Mouse (Mus musculus): ENCODE data around the gene Cryba1.
"Not testable (repeated sequence)": the region's sequence is repeated elsewhere in the genome, so short reads cannot be mapped to it uniquely, and the experiment has no call there.

The Cryba1 gene

DNA sequence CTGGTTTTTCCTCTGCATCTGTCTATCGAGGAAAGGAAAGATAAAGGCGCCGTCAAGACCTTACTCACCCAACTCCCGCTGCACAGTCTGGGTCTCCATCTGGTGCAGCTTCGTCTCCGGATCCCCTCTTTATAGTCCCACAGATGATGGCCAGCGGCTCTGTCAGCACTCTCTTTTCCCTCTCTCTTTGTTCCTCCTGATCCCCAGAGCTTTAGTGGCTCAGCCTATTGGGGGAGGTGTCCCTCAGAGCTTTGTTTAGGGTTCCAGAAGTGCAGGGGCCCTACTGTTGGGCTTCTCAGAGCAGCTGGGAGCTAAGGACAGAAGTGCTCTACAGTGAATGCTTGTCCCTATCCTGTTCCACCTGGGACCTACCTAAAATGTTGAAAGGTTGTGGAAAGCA, at the start of gene Cryba1:
Gene Cryba1, minus strand, starts transcription at position 101 of the 400 bp plus-strand sequence.
- in situ Hi-C loops (cut with MboI, MseI) = no loop called here

DNA sequence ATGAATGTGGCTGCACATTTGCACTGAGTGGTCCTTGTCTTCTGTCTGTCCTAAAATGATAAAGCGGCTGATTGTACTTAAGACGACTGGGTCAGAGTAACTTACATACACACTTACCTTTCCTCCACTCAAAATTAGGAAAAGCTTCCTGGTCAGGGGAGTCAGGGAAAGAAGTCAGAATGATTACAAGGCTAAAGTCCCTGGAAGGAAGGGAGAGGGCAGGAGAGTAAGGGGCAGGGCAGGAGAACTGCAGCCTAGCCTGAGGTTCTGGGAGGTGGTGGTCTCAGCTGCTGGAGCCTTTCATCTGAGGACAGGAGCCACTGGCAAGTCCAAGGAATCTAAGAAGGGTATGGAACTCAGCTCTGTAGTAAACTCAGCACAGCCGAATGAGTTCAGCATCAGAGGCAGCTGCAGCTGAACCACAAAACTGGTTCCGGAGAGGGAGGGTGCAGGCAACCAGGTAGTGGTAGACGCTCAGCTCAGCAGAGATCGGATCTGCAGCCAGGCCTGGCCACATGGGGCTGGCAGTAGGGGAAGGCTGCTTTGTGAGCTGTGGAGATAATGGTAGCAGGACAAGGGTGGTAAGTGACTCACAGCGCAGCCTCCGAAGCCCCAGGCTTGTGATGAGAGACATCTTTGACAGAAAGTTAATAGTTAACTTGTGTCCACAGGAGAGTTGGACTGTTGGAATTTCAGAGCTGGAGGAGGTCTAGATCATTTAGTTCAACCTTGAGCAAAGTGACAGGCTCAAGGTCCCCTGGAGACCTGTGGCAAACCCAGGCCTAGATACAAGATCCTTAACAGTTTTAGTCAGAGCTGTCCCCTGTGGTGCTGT, 47.0 kb upstream of the Cryba1 start:
- in situ Hi-C loops (cut with MboI, MseI) = no loop called here

- in situ Hi-C loops (cut with MboI, MseI) = no loop called here
These were observed 45.3 kb upstream of the Cryba1 start for GRCm38 (mm10) chr11:77770346-77770745.

GRCm38 (mm10) chr11:77769496-77769895, 44.4 kb upstream of the Cryba1 start:
- in situ Hi-C loops (cut with MboI, MseI) = no loop called here

GRCm38 (mm10) chr11:77766351-77767001, 41.4 kb upstream of the Cryba1 start:
- in situ Hi-C loops (cut with MboI, MseI) = no loop called here

DNA sequence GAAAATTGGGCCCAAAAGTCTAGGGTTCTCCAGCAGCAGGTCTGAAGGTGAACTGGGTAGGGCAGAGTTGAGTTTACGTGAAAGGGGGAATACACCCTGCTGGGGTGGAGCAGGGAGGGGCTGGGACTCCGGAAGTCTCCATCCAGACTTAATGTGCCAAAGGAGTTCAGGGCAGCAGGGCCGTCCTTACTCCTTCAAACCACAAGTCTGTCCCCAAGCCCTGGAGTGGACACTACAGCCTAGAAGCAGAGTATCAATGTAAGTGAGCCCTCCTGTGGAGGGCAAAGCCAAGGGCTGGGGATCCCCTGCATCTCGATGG, 40.3 kb upstream of the Cryba1 start:
- in situ Hi-C loops (cut with MboI, MseI) = no loop called here

DNA sequence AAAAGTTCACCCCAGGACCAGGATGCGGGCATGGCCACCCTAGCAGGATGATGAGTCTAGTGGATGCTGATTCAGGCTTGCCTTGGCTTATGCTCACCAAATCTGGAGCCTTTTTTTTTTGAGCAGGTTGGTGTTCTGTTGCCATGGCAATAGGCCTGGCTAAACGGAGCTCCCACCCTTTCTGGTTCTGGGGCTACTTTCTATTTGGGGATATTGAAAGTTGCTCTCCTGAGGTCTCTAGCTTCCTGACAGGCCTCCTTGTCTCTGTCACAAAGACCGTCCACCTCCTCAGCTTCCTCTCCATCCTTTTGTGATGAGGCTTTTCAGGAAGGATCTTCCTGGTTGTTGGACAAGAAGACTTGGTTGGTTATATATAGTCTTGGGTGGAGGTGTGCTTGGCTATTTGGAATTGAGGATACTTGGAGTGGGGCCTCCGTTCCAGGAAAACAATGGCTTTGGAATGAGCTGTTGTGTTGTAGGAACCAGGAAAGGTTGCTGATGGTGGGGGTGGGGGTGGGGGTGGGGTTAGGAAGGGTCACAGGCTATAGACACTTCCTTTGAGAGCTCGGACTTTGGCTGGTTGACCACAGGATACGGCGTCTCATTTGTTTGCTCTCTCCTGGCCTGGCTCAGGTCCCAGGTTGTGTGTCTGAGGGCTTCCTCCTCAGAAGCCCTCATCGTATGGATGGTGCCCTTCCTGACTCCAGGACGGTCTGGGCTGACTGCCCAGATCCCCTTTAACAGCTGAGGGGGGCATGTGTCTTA, 39.8 kb upstream of the Cryba1 start:
- in situ Hi-C loops (cut with MboI, MseI) = no loop called here

DNA sequence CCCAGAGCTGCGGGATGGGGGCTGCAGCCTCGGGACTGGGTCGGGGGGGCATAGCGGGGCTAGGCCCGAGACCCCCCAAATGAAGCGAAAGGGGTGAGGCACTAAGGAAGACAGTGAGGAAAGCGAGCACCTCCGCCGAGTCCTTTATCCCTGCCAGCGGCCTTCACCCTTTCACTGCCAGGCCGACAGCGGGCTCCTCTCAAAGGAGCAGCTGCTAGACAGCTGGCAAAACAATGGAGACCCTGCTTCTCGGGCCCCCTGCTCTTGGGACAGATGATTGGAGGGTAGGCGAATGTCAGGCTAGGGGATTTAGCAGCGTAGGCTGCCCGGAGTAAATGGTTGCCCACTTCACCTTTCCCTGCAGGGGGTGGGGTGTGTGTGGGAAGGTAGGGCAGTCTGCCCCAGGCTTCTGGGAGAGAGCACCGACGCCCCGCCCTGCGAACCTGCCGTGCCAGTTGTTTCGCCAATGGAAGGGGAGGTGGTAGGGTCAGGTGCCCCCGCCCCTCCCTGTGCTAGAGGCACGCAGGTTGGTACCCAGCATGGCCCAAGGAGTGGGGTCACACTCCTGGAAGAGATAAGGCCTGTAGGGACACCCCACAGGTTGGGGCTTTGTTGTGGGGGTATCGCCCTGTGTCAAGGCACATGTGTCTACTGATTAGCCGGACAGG, 38.7 kb upstream of the Cryba1 start:
- in situ Hi-C loops (cut with MboI, MseI) = no loop called here

GRCm38 (mm10) chr11:77762783-77763672, 37.9 kb upstream of the Cryba1 start, which contains the start of gene Myo18a:
Gene Myo18a, plus strand, starts transcription at chr11:77763246.
- in situ Hi-C loops (cut with MboI, MseI) = no loop called here

- in situ Hi-C loops (cut with MboI, MseI) = no loop called here
These were observed 34.9 kb upstream of the Cryba1 start for GRCm38 (mm10) chr11:77760031-77760430.

- in situ Hi-C loops (cut with MboI, MseI) = no loop called here
These were observed 28.4 kb upstream of the Cryba1 start for GRCm38 (mm10) chr11:77753469-77753868.

GRCm38 (mm10) chr11:77752525-77752924, 27.4 kb upstream of the Cryba1 start:
- in situ Hi-C loops (cut with MboI, MseI) = no loop called here

DNA sequence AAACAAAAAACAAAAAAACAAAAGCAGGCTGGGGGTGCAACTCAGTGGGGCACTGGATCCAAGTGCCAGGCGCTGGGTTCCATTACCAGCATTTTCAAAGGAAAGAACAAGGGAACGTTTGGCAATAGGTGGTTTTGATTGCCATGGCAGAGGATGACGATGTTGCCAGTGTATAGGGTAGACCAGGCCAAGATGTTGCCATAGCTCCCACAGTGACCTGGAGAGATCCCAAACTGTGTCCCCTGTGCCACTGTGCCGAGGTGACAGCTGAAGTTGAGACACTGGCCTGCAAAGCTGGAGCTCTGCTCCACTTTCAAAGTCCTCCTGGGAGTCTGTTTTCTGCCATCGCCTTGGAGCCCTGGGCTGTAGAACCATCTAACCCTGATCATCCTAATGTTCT, 23.9 kb upstream of the Cryba1 start:
- in situ Hi-C loops (cut with MboI, MseI) = no loop called here

- in situ Hi-C loops (cut with MboI, MseI) = not testable (repeated sequence)
These were observed 22.0 kb upstream of the Cryba1 start for GRCm38 (mm10) chr11:77747103-77747502.

GRCm38 (mm10) chr11:77746652-77747051, 21.6 kb upstream of the Cryba1 start:
- in situ Hi-C loops (cut with MboI, MseI) = no loop called here

GRCm38 (mm10) chr11:77743966-77744365, 18.9 kb upstream of the Cryba1 start:
- in situ Hi-C loops (cut with MboI, MseI) = loop anchor here (5.0 kb wide), 2 partner anchors 73 to 213 kb away; no protein-coding TSS in a partner anchor

DNA sequence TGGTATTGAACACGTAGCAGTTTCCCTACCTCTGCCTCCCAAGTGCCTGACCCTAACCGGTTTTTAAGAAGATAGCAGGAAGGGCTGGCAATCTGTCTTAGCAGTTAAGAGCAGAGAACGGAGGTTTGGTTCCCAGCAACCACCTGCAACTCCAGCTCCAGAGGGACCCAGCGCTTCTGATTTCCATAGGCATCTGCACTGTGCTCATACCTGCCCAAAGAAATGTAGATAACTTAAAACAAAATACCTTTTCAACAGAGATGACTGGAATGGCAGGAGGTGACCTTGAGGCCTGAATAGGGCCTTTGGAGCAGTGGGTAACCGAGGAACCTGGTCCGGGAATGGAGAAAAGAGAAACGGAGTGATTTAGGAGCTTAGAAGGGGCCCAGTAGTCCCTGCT, 13.5 kb upstream of the Cryba1 start:
- in situ Hi-C loops (cut with MboI, MseI) = no loop called here

DNA sequence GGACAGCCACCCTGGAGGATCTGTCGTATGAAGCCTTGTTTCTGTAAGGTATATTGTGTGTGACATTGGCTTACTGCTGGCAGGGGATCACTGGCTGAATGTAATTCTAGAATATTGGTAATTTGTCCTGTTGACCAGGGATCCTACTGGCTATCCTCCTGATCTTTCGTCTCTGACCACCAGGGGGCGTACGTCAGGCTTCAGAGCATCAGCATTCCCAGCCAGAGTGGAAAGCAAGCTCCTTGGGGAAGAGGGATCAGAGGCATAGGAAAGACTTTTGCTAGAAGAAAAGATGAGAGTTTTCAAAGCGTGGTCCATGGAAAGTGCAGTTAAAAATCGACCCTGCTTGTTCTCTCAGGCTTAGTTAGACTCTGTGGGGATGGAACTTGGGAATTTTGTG, 12.2 kb upstream of the Cryba1 start:
- in situ Hi-C loops (cut with MboI, MseI) = no loop called here

DNA sequence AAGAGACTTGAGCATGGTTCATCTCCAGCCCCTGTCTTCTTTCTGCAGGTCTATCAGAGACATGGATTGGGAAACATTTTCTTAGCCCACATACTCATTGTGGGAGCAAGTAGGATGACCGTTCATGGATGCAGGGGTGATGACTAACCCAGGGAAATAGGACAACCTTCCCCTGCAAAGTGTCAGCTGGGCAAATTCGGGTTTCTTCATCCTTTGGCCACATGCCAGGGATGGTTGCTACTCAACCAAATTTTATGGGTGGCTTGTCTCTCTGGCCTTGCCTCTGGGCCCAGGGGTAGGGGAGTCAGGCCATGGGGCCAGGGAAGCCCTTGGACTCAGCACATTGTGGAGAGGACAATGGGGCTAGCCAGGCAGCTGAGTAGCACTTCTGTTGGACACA, 3.5 kb upstream of the Cryba1 start:
- in situ Hi-C loops (cut with MboI, MseI) = no loop called here

GRCm38 (mm10) chr11:77724766-77725165, 317 bp downstream of the Cryba1 start:
- in situ Hi-C loops (cut with MboI, MseI) = loop anchor here (5.0 kb wide), 1 partner anchor 172 kb away; no protein-coding TSS in a partner anchor

- in situ Hi-C loops (cut with MboI, MseI) = loop anchor here (5.0 kb wide), 1 partner anchor 169 kb away; no protein-coding TSS in a partner anchor
These were observed 3.7 kb downstream of the Cryba1 start for GRCm38 (mm10) chr11:77721389-77721788.

Measured in regulatory T cell (primary cell).